Mouse (Mus musculus) heart, postnatal 0 days (tissue): Measurements from ENCODE around the gene Gkn1. TPM values are rescaled to one million over a fixed set of nuclear protein-coding genes. Genes with fewer than 3 reads are reported as not detected.

ENCODE experiments used
- ATAC-seq: fragments of 200-750 bp; cut with Nextera tagmentation; 2 replicates; pipeline ENCODE4 v1.8.0; 2017; ENCODE audit warnings: low read depth, moderate number of reproducible peaks, moderate library complexity; ENCODE audit not compliant: insufficient read depth
- DNase-seq: peaks from one replicate; pipeline ENCODE4 v3.0.0-alpha.2; 2016; ENCODE audit warnings: low spot score
- H3K27ac ChIP-seq: fragments of 300-500 bp; sonication (generic); 2 replicates; pipeline ENCODE4 v1.5.1; 2014; ENCODE audit warnings: low read depth, mild to moderate bottlenecking
- H3K27me3 ChIP-seq: fragments of 300-500 bp; sonication (generic); 2 replicates; pipeline ENCODE4 v1.6.1; 2014; ENCODE audit warnings: low read length, mixed read lengths; ENCODE audit not compliant: control insufficient read depth, insufficient read depth
- H3K36me3 ChIP-seq: fragments of 300-500 bp; sonication (generic); replicated peaks from 2 replicates; pipeline ENCODE4 v1.6.1; 2014; ENCODE audit warnings: low read length, mixed read lengths; ENCODE audit not compliant: control insufficient read depth, insufficient read depth
- H3K4me1 ChIP-seq: fragments of 300-500 bp; sonication (generic); 2 replicates; pipeline ENCODE4 v1.6.1; 2014; ENCODE audit warnings: antibody characterized with exemption; ENCODE audit not compliant: control insufficient read depth, insufficient read depth
- H3K4me2 ChIP-seq: fragments of 300-500 bp; sonication (generic); 2 replicates; pipeline ENCODE4 v1.6.1; 2014; ENCODE audit warnings: low read depth, mild to moderate bottlenecking, low read length, moderate library complexity
- H3K4me3 ChIP-seq: fragments of 300-500 bp; sonication (generic); 2 replicates; pipeline ENCODE4 v1.5.1; 2014; ENCODE audit warnings: low read depth, low read length
- H3K9ac ChIP-seq: fragments of 300-500 bp; sonication (generic); replicated peaks from 2 replicates; pipeline ENCODE4 v1.6.1; 2014; ENCODE audit warnings: low read depth, low read length, mixed read lengths
- H3K9me3 ChIP-seq: fragments of 300-500 bp; sonication (generic); replicated peaks from 2 replicates; pipeline ENCODE4 v1.6.1; 2016; ENCODE audit warnings: low read length; ENCODE audit not compliant: control insufficient read depth
- CTCF ChIP-seq: IDR thresholded peaks from 2 replicates; pipeline ENCODE4 v1.5.1; 2016; ENCODE audit warnings: antibody characterized with exemption, control low read depth, low read depth
- EP300 ChIP-seq: IDR thresholded peaks from 2 replicates; pipeline ENCODE4 v1.6.1; 2016; ENCODE audit warnings: antibody characterized with exemption, low read depth
- WGBS: fragments of 180-500 bp; shearing (Covaris S2); extraction: QIAGEN DNeasy Blood & Tissue Kit; methylation state at CpG from one replicate; pipeline ENCODE4 v1.1.7; 2014; 5-methylcytosine and 5-hydroxymethylcytosine counted together
- polyA plus RNA-seq: library from polyadenylated mRNA; unstranded; fragments of >200 nt; fragmentation: Nextera tagmentation; extraction: Ambion mirVana; gene quantifications from 2 replicates; pipeline ENCODE4 v1.2.1, GENCODE M21; 2015
- total RNA-seq: library from RNA; depleted of rRNA; stranded (reverse); fragments of >200 nt; gene quantifications from 2 replicates; pipeline ENCODE4 v1.2.3, GENCODE M21; 2014; ENCODE audit warnings: low replicate concordance; rRNA removed

The Gkn1 gene
- not detected in 2 replicates for total RNA-seq
- polyA plus RNA-seq = not detected in 2 replicates

DNA sequence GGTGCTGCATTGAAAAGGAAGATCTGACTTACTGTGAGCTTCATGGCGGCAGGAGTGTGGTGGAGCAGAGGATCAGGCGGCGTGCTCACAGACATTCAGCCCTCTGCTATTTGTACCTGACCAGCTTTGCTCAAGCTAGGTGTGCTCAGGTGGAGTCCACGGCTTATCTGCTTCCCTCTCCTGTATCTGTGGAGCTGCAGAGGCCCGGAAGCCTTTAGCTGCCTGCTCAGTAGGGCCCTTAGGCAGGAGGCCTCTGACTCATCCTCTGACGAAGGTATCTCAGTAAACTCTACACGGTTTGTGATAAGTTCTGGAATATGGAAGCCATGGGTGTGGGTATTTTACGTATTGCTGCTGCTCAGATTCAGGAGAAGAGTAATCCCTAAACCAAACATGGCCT lies at the start of gene Gkn1:
Gkn1 (minus strand) TSS at position 114 of the 400 bp plus-strand sequence.
- Histone ChIP-seq H3K9me3 (no peaks in the 10 kb centered on the region), H3K4me2 (no peak within 1 kb of the TSS), H3K9ac (no peak within 1 kb of the TSS), H3K27ac (no peak within 1 kb of the TSS), H3K27me3 (no peaks in the 10 kb centered on the region), H3K36me3 (no peaks in the 10 kb centered on the region), H3K4me1 (no peaks in the 10 kb centered on the region), H3K4me3 (no peak within 1 kb of the TSS)
- DNase-seq = no peak
- WGBS = 81% methylated on average over 8 of the region's 8 CpGs
- TF ChIP-seq EP300 = no peak
- TF ChIP-seq CTCF = no peak
- ATAC-seq = no peak

- H3K4me3 ChIP-seq = no peak overlapping the region
- TF ChIP-seq CTCF (no peak), EP300 (no peak)
- DNase-seq (no peak), ATAC-seq (no peak)
- H3K9ac ChIP-seq = no peak overlapping the region
- 31% methylated on average over 4 of the region's 4 CpGs for WGBS
- H3K27me3 ChIP-seq = peaks cover 60% of the 10 kb centered on the region
- no peak overlapping the region for H3K27ac ChIP-seq
- no peaks in the 10 kb centered on the region for H3K4me1 ChIP-seq
- no peaks in the 10 kb centered on the region for H3K9me3 ChIP-seq
- no peak overlapping the region for H3K4me2 ChIP-seq
- no peaks in the 10 kb centered on the region for H3K36me3 ChIP-seq
These were observed 49.3 kb upstream of the Gkn1 start for GRCm38 (mm10) chr6:87399886-87400566.

- Histone ChIP-seq H3K27me3 (peaks cover 66% of the 10 kb centered on the region), H3K27ac (no peak overlapping the region), H3K4me3 (no peak overlapping the region), H3K9me3 (no peaks in the 10 kb centered on the region), H3K9ac (no peak overlapping the region), H3K4me2 (0 out of 2 replicates have a peak overlapping the region, but pooled peaks have one; percentile 2), H3K4me1 (no peaks in the 10 kb centered on the region), H3K36me3 (no peaks in the 10 kb centered on the region)
- ATAC-seq (peak; percentile 53; the same call in 1 of the 2 replicates), DNase-seq (peak; percentile 69)
- WGBS = under 1% methylated on average over 5 of the region's 5 CpGs
- TF ChIP-seq CTCF (peak; percentile 98), EP300 (no peak)
These were observed 48.4 kb upstream of the Gkn1 start for GRCm38 (mm10) chr6:87399137-87399536.

- TF ChIP-seq CTCF = no peak
- no peak for TF ChIP-seq EP300
- Histone ChIP-seq H3K4me2 (no peak overlapping the region), H3K36me3 (no peaks in the 10 kb centered on the region), H3K27me3 (peaks cover 59% of the 10 kb centered on the region), H3K9ac (no peak overlapping the region), H3K9me3 (no peaks in the 10 kb centered on the region), H3K27ac (no peak overlapping the region), H3K4me1 (no peaks in the 10 kb centered on the region), H3K4me3 (no peak overlapping the region)
- no peak for DNase-seq
- ATAC-seq = no peak
- 77% methylated on average over 9 of the region's 9 CpGs for WGBS
These were observed 44.0 kb upstream of the Gkn1 start for GRCm38 (mm10) chr6:87394783-87395182.

DNA sequence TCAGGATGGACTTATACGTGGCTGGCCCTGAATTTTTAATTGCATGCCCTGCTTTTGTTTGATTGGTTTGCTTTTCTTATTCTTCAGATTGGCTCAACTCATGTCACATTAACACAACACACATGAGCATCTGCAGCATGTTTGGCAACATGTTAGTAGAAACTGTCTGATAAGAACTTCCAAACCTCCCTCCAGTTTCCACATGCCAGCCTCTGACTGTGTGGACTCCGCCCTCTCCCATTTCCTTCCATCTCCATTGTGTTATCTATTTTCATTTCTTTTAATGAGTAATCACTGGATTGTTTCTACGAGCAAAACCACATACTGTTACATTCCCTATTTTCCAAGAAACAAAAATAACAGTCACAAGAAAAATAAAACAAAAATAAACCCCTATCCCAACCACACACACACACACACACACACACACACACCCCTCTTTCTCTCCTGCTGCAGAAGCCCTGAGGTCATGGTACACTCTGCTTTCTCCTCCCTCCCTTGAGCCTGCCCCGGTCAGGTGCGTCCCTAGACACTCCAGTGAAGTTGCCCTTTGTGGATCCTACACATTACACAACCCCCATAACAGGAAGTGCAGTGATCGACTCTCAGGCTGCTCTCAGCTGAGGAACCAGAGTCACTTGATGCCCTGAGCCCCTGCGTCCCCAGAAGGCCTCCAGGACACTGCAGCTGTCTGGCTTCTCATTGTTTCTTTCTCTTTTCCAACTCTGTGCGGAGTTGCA lies 42.9 kb upstream of the Gkn1 start:
- TF ChIP-seq EP300 = no peak
- no peak for TF ChIP-seq CTCF
- H3K36me3 ChIP-seq = no peaks in the 10 kb centered on the region
- 62% methylated on average over 8 of the region's 8 CpGs for WGBS
- no peaks in the 10 kb centered on the region for H3K9me3 ChIP-seq
- DNase-seq = no peak
- no peak overlapping the region for H3K9ac ChIP-seq
- no peak overlapping the region for H3K4me3 ChIP-seq
- no peak overlapping the region for H3K27ac ChIP-seq
- H3K4me1 ChIP-seq = no peaks in the 10 kb centered on the region
- no peak for ATAC-seq
- peaks cover 57% of the 10 kb centered on the region for H3K27me3 ChIP-seq
- H3K4me2 ChIP-seq = no peak overlapping the region
